Mouse (Mus musculus): ENCODE measurements around the gene Kif21b.

The Kif21b gene

GRCm38 (mm10) chr1:136130951-136131558, at the start of gene Kif21b:
TSS of gene Kif21b (plus strand) at chr1:136131389.
- DNase-seq, result peak; percentile 77

DNA sequence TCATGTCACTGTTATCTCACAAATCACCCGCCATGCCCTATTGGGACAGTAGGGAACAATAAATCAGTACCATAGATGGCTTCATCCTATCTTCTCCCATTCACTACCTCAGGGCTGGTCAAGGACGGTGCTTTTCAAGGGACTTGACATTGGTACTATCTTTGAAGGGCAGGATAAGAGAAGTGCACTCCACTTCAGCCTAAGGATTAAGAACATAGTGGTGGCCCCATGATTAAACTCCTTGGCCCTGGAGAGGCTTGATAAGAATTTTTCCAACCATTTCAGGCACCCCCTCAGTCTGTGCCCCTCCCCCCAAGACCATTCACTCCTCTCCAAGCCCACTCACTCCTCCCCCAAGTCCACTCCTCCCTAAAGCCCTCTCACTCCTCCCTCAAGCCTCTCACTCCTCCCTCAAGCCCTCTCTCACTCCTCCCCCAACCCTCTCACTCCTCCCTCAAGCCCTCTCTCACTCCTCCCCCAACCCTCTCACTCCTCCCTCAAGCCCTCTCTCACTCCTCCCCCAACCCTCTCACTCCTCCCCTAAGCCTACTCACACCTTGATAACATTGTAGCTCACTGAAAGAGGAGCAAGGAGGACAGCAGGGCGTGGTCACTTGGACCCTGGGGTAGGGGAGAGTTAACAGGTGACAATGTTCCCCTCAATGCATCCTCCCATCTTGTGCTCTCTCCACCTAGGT, 45.1 kb upstream of the Kif21b start:
- DNase-seq, result no peak

GRCm38 (mm10) chr1:136089368-136090165, 41.6 kb upstream of the Kif21b start:
- no peak for DNase-seq

DNA sequence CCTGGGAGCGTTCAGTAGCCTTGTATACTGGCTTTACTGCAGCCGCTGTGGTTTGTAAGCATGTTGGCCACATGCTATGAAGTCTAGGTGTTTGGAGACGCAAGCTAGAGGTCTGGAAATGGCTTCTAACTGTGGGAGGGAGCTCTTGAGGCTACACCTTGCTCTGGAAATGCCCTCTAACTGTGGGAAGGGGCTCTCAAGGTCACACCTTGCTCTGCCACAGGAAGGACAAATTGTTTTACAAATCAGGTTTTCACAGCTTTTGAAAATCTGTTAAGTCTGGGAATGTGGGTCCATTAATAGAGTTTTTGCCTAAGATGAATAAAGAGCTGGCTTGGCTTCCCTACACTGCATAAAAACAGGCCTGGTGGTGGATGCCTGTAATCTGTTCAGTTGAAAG, 37.5 kb upstream of the Kif21b start:
- no peak for DNase-seq

GRCm38 (mm10) chr1:136094807-136095206, 36.4 kb upstream of the Kif21b start:
- no peak for DNase-seq

DNA sequence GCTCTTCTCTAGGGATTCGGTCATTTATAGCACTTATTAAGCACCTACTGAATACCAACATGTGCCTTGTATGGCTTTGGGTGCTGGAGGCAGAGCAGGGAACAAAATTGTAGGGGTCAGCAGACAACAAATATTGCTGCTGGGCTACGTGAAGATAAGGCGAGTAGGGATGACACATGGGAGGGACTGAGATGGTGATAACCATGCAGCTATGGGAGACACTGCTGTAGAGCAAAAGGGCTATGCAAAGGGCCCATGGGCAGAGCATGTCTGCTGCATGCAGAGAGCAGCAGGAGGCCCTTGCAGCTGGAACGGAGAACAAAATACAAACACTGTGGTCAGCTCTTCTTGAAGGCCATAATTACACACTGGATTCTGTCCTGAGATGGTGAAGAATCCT, 29.1 kb upstream of the Kif21b start:
- no peak for DNase-seq

GRCm38 (mm10) chr1:136102551-136102950, 28.6 kb upstream of the Kif21b start:
- no peak for DNase-seq

DNA sequence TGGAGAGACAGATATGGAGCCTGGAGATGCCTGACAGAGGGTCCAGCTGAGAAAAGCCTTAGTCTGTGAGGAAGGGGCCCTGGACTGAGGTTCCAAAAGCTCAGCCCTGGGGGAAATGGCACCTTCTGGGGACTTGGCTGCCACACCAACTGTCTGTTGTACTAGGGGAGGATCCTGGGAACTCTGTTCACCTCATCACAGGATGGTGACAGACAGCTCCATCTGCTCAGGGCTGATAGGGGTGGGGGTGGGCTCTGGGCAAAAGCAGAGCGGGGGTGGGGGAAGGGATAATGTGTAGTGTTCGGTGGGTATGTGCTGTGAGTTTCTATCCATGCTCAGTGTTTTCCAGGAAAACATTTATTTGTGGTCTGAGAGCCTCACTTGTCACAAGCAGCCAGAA, 28.2 kb upstream of the Kif21b start:
- DNase-seq, result no peak

- DNase-seq, result no peak
These were observed 27.5 kb upstream of the Kif21b start for GRCm38 (mm10) chr1:136103696-136104095.

GRCm38 (mm10) chr1:136104741-136105140, 26.4 kb upstream of the Kif21b start:
- no peak for DNase-seq

DNA sequence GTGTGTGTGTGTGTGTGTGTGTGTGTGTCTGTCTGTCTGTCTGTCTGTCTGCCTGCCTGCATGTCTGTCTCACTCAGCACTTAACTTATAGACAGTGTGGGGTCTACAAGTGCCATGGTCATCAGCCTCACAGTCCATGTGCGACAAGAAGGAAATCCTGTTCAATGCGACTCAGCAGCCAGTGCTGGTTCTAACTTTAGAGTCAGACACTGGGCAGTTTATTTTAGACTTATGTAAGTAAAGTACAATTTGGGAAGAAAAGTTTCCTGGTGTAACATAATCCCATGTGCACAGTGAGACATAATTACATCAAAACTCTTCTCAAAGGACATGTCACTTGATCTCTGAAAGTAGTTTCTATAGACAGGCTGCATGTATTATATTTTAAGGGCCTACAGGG, 21.7 kb upstream of the Kif21b start:
- DNase-seq, result no peak

- peak; percentile 65 for DNase-seq
These were observed 15.0 kb upstream of the Kif21b start for GRCm38 (mm10) chr1:136116183-136116582.

DNA sequence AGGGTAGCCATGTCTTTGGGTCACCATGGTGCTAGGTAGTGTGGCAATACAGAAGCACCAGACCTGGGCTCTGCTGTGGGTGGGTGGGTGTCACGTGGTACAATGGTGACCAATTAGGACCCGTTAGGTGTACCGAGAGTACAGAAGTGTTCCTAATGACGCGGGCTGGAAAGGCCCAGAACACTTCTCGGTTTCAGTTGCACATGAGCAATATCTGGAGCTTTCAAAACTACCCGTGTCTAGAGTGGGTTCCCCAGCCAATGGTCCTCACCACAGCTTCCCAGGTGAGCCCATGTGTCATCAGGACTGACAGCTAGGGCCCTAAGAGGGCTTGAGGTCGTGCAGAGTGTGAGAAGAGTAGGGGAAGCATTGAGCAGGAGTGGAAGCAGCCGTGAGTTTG, 14.1 kb upstream of the Kif21b start:
- no peak for DNase-seq

- DNase-seq, result no peak
These were observed 12.3 kb upstream of the Kif21b start for GRCm38 (mm10) chr1:136118875-136119274.

GRCm38 (mm10) chr1:136119571-136120262, 11.5 kb upstream of the Kif21b start:
- DNase-seq, result no peak

- DNase-seq, result no peak
These were observed 11.0 kb upstream of the Kif21b start for GRCm38 (mm10) chr1:136120263-136120603.

DNA sequence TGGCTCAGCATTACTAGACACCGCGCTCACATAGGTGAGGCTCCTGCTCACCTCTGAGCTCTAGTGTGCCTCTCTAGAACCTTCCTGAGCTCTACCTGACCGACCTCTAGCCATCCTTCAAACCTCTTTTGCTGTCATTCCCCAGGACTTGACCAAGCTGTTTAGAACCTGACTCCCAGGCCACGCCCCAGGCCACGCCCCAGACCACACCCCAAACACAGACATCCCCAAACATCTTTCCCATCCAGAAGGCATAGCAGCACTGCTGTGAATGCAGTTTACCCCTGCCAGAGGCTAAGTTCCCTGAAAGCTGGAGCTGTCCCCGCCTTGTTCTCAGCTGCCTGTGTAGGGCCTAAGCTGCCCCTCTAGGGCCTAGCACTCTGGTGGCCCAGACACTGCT, 10.4 kb upstream of the Kif21b start:
- DNase-seq, result no peak

DNA sequence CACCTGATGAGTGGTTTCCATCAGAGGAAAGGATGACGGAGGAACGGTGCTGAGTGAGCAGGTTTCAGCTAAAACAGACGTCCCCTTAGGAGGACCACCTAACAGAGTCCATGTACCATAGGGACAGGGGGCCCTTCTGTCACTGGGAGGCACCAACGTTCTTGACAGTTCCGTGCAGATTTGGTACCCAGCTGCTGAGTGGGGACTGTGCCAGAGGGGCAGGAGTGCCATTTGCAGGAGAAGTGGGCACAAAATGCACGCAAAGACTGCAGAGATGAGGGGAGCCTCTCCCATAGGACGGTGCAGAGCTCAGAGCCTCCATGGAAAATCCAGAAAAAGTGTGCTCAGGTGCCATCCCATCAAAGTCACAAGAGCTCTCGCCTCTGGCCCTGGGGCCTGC, 9.2 kb upstream of the Kif21b start:
- DNase-seq, result no peak

DNA sequence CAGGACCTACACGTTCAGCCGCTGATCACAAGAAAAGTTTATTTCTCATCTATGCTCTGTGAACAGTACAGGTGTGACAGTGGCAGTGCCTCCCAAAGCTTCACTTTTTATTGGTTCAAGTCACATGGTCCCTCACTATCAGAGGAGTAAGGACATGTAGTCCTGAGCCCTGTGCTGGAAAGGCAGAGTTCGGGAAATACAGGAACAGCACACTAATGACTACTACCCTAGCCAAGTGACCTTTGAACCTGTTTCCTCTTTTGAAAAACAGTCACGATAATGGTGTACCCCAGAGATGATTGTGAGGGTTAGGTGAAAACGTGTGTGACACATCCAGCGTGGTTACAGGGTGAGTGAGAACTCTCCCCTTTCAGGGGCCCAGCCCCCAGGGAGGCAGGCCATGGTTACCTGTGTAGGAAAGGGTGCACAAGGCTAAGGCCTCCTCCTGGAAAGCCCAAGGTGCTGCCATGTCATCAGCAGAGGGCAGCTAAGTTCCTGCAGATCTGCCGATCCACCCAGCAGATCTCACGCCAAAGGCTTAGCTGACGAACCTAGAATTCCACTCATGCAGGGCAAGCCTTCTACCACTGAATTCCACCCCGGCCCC, 4.9 kb upstream of the Kif21b start:
- peak; percentile 58 for DNase-seq

- peak; percentile 56 for DNase-seq
These were observed 4.3 kb upstream of the Kif21b start for GRCm38 (mm10) chr1:136126895-136127294.

GRCm38 (mm10) chr1:136127856-136128255, 3.3 kb upstream of the Kif21b start:
- no peak for DNase-seq

DNA sequence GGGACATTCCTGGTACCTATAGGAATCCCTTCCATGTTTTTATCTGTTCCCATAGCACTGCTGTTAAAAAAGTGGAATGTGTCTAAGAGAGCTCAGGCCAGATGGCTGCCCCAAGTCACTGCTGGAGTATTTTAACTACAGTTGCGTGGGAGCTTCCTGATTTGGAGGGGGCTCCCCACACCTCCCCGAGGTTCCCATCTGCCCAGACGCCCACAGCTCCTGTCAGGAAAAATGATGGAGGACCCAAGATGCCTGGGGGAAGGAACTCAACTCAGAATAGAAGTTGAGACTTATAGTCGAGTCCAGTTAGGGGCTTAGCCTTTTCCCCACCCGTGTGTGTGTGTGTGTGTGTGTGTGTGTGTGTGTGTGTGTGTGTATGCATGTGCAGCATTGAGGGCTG, 2.8 kb upstream of the Kif21b start:
- DNase-seq, result no peak

- DNase-seq, result no peak
These were observed 2.1 kb upstream of the Kif21b start for GRCm38 (mm10) chr1:136128944-136129589.

All from kidney, adult 9 months (tissue).